Comparison of ENCODE assay signal across 20 mouse cellular contexts in genomic region chr16:24150512-24150911, GRCm38 (mm10).
DNase-seq lines count a peak whose midpoint lies in the region; TF ChIP-seq lines count a peak whose summit lies in the region.
"Had no signal": no experiment of that assay in that cellular context is flagged by ENCODE, and none has a peak within 500 bp of the region (broad histone marks: within the 10 kb centered on the region; RNA-seq: fewer than 3 reads in every experiment).

No protein-coding gene starts in this region.

- peaks cover 7% of the 10 kb centered on the region for H3K4me1 ChIP-seq in bone marrow, adult 2 months (ENCODE audit: control insufficient read depth, insufficient read depth, low read length)
- H3K4me1 ChIP-seq: forebrain, embryonic 10.5 days; hindbrain, embryonic 12.5 days had no signal

- DNase-seq in heart, adult 11 months = peak; percentile 37
- no peak for DNase-seq in heart, adult 8-10 months (ENCODE audit: low spot score)
- DNase-seq in kidney, adult 9 months = peak; percentile 35
- DNase-seq in kidney, adult 18-20 months = no peak
- DNase-seq in MN1 (ENCODE audit: low spot score) = no peak
- no peak for DNase-seq in thymus, postnatal 4 days
- DNase-seq: adrenal gland, postnatal 14 days; cerebellum, adult 2 months; cerebellum, postnatal 10 days; embryo, embryonic 11 days; gastrocnemius, postnatal 36 days; heart, adult 2 months; heart, postnatal 10 days; heart, postnatal 4 days had no signal

- TF ChIP-seq CTCF in bone marrow, adult 2 months (IDR thresholded peaks at IDR 0.05; ENCODE audit: control insufficient read depth, insufficient read depth, low read length) = no peak

- TF ChIP-seq POLR2A in bone marrow, adult 2 months (IDR thresholded peaks at IDR 0.05; ENCODE audit: borderline replicate concordance, control insufficient read depth, low read depth, low read length) = no peak

- H3K4me3 ChIP-seq in bone marrow, adult 2 months (replicated peaks; ENCODE audit: control insufficient read depth, low read depth, low read length) = no peak overlapping the region
- no peak overlapping the region for H3K4me3 ChIP-seq in macrophage (ENCODE audit: inconsistent target)
- H3K4me3 ChIP-seq: embryonic facial prominence, embryonic 15.5 days; erythroblast, embryonic 14.5 days; forebrain, embryonic 10.5 days; heart, adult 2 months; hindbrain, embryonic 12.5 days had no signal

- peak overlapping the region; percentile 78; the same call in 1 of the 2 replicates for H3K27ac ChIP-seq in bone marrow, adult 2 months (ENCODE audit: control insufficient read depth, insufficient read depth, low read depth, low read length, poor library complexity)
- H3K27ac ChIP-seq in macrophage = peak overlapping the region; percentile 81
- H3K27ac ChIP-seq: embryonic facial prominence, embryonic 15.5 days; forebrain, embryonic 10.5 days; heart, adult 2 months; hindbrain, embryonic 12.5 days had no signal

- H3K36me3 ChIP-seq in macrophage (ENCODE audit: inconsistent target) = no peaks in the 10 kb centered on the region
- H3K36me3 ChIP-seq: embryonic facial prominence, embryonic 15.5 days; forebrain, embryonic 10.5 days; hindbrain, embryonic 12.5 days had no signal

- WGBS in bone marrow, adult 2 months = 54% methylated on average over 2 of the region's 2 CpGs
- 68% methylated on average over 2 of the region's 2 CpGs for WGBS in macrophage (ENCODE audit: missing documents)

- no peaks in the 10 kb centered on the region for H3K79me2 ChIP-seq in macrophage (ENCODE audit: inconsistent target)

Comparison
In these comparisons a context has a peak if more than half of its experiments do, and no peak if none do; other contexts are left out.
1. DNase-seq: peak in heart, adult 11 months (single experiment) and kidney, adult 9 months (single experiment); none in heart, adult 8-10 months (single experiment), kidney, adult 18-20 months (single experiment), MN1 (single experiment) and thymus, postnatal 4 days (single experiment).